Mouse (Mus musculus): ENCODE data around the gene Fuom.

Fuom gene

DNA sequence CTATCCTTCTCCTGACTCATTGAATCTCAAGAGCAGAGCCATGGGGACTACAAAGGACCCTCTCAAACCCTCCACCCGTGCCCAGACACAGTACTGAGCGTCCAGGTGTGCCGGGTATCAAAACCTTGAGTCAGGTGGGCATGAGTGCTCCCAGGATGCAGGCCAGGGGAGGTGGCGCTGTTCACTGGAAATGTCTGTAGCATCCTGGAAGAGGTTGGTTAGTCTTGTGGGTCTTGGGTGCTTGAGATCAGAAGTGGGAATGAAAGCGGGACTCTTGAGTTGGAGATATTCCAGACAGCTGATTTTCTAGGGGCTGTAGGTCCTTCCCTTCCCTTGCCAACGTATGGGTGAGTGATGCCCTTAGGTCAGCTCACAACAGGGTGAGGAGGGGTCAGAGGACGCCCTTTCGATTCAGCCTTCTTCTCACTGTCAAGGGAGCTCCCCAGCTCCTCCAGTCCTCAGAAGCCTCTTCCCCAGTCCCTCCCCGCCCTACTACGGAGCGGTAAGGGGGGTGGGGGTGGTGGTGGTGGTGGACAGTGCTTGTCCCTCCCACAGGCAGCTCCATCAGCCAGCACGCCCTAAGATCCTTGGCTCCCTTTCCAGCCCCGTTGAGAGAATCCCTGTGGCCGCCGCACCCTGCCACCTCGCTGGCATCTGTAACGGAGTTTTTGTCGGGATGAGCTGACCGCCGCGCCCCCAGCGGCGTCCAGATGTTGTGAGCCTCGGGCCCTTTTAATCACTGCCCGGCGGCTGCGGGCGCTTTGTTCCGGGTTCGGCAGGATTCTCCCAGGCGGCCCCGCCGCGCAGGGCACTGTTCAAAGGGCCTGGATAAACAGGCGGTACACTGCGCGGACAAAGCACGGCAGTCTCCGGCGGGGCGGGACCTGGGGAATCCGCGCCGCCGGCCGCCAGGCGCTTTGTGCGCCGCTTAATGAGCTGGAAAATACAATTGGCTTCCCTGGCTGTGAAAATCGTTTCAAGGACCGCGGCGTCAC lies 44.5 kb downstream of the Fuom start:
- peak; percentile 27 for DNase-seq (ENCODE audit: low spot score)

DNA sequence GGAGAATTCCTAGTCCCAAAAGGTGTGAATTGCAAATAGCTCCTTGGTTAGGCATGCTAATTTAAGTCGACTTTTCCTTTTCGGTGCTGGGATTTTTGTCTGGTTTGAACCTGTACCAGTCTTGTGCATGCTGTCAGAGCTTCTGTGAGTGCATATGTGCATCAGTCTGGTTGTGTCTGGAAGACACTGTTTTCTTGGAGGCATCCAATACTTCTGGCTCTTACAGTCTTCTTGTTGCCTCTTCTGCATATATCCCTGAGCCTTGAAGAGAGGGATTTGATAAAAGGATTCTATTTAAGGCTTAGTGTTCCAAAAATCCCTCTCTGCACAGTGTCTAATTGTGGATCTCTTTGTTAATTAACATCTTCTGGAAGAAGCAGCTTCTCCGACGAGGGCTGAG lies 48.1 kb downstream of the Fuom start:
- no peak for DNase-seq (ENCODE audit: low spot score)

DNA sequence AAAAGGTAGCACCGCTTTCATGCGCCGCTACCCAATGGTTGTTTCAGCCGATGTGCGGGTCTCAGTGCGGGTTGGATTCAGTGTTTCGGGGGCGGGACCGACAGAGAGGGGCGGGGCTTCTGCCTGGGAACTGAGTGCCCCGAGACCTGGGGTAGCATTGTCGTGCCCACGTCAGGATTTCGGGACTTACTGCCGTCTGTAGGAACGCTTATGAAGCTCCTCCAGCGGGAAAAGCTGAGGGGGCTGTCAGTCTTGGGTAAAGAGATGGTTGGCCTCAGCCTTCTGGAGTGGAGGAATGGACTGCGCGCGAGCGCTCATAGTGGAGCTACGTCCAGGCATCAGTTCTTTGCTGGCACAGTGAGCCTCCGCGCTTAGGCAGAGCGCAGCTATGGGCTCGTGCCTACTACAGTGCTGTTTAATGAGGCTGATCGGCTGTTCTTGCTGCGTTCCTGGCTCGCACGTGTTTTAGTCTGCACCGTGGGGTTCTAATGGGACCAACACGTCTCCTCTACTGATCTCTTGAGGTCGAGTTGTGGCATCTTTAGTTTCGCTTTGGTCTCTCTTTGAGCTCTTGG lies 53.0 kb downstream of the Fuom start:
- DNase-seq (ENCODE audit: low spot score): no peak

DNA sequence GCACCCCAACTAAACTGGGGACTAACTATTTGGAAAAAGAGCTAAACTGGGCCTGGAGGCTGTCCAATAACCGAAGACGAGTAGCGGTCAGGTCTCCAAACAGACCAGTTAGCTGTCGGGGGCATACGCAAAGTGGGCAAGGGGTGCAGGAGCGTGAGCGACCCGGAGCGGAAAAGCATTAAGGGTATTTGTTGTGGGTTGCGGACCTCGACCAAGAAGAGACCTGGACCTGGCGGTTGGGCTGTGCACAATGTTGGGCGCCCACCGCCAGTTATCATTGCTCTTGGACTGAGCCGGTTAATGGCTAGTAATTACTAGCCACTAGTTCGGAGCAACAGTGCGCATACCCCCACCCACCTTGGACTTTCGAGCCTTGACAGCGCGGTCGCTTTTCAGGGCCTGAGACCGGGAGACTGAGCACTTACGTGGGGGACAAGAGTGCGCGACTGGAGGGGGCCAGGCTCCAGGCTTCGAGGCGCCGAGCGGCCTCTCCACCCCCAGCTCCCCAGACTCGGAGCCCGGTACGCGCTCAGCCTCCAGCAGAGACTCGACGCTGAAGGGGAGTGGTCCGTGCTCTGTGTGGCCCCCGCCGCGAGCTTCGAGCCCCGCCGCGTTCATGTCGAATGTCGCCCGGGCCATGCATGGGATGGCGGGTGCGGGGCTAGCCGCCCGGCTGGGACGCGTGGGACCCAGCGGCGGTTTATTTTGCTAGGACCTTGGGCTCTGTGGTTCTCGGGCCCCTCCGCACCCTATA lies 53.7 kb downstream of the Fuom start, which contains the start of gene Msx3:
Gene Msx3, minus strand, starts transcription at position 729 of the 754 bp plus-strand sequence.
- DNase-seq (ENCODE audit: low spot score): no peak

DNA sequence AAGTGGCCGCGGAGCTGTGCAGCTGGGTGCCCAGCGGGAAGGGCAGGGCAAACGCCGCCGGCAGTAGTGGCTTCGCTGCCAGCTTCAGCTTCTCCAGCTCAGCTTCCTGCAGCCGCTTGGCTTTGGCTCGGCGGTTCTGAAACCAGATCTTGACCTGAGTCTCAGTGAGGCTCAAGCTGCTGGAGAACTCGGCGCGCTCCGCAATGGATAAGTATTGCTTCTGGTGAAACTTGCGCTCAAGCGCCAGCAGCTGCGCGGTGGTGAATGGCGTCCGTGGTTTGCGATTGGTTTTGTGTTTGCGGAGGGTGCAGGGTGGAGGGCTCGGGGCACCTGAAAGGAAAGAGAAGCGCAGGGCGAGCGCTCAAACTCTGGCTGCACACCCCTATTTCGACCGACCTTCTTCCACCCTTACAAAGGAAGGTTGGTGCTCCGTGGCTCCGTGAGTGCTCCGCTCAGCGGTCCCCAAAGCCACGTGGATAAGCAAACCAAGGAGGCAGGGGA lies 54.4 kb downstream of the Fuom start:
- no peak for DNase-seq (ENCODE audit: low spot score)
